Mouse (Mus musculus) fat pad, adult 2 months (tissue): Measurements from ENCODE around the gene Dock9.

ENCODE experiments used
- DNase-seq: peaks from one replicate; pipeline ENCODE4 v3.0.0-alpha.2; 2011; ENCODE audit warnings: low read depth, low spot score; ENCODE audit errors: extremely low read depth

Dock9 gene

DNA sequence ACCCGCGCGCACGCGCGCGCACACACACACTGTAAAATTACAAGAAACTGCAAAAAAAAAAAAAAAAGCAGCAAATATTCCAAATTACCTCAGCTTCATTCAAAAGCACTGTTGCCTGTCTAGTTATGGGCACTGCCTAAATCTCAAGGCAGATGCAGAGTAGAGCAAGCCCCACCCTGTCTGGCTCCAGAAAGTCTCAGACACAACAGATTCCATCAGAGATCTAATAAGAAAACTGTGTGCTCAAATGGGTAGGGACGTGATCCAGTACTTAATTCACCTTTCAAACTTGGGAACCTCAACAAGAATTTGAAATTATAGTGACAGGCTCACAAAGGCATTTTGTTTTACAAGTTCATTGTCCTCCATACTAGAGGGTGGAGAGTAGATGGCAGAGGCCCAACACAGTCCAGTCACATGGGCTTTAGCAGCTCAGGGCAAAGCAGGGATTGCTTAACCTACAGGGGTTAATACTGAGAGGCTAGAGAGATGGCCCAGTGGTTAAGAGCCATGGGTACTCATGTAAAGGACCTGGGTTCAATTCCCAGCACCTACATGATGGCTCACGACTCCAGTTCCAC lies 131.9 kb downstream of the Dock9 start:
- DNase-seq = no peak

- DNase-seq = no peak
Observed at GRCm38 (mm10) chr14:121663913-121664312, 133.7 kb downstream of the Dock9 start.

- no peak for DNase-seq
Observed at GRCm38 (mm10) chr14:121660918-121661317, 136.7 kb downstream of the Dock9 start.

- DNase-seq = no peak
Observed at GRCm38 (mm10) chr14:121660167-121660894, 137.3 kb downstream of the Dock9 start.

GRCm38 (mm10) chr14:121659061-121659824 lies 138.4 kb downstream of the Dock9 start:
- DNase-seq = no peak

DNA sequence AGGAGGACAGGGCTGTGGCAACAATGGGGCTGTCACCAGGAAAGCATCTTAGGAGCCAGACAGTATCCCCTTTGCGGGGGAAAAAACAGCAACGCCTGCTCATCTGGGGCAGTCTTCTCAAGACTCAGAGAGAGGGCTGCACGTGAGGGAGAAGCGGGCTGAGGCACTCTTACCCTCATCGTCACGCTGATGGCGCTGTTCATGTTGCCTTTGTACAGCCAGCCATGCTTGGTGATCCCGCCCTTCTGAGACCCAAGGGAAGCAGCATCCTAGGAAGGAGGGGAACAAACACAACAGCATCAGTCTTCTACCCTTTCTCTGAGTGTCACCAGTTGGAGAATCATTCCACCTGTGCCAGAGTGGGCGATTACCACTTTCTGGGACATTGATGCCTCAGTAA lies 139.1 kb downstream of the Dock9 start:
- DNase-seq = no peak

DNA sequence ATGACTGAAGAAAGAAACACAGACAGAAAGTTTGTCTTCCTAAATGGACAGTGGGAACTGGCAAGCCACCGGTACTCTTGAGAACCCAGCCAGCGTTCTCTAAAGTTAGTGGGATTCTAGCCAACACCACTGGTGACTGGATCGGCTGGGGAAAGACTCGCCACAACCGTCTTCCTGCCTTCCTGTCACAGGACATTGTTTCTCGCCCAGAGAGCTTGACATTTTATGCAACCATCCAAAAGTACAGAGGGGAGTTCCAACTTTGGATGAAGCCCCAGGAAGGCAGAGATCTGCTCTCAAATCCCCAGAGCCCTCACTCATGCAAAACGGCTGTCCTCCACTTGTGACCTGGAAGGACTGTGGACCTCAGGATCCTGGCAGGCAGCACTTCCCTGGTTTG lies 140.0 kb downstream of the Dock9 start:
- DNase-seq = no peak

DNA sequence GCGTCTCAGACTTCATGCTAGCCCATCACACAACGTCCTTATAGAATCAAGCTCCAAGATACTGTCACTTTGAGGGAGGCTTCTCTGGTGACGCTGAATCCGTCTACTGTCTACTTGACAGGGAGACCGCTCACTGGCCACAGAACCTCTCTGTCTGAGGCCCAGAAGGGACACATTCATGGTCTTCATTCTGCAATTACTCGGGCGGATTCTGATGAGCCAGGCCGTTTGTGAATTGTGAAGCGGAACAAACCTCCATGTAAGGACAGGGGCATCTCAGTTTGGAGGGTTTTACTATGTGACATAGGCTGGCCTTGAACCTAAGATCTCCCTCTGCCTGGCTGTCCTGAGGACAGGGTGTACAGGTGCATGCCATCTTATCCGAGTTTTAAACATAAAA lies 140.7 kb downstream of the Dock9 start:
- no peak for DNase-seq

DNA sequence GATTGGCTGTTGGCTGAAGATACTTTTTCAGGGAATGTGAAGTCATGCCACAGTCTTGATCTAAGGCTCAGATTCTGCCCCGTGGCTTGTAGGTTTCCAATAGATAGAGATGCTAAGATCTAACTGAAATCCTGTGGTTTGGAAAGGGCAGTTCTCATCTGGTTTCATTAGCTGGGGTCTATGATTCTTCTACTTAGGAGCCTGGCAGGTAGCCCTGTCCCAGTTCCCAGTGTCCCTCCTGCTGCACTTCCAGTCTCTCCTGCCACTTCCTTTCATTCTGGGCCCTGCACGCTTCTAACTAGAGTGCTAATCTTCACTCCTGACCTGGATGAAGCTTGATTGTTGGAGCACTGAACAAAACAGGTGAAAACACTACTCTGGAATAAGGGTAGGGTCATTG lies 142.7 kb downstream of the Dock9 start:
- no peak for DNase-seq

- no peak for DNase-seq
Observed at GRCm38 (mm10) chr14:121654416-121654967, 143.1 kb downstream of the Dock9 start.

GRCm38 (mm10) chr14:121653717-121654116 lies 143.9 kb downstream of the Dock9 start:
- no peak for DNase-seq

DNA sequence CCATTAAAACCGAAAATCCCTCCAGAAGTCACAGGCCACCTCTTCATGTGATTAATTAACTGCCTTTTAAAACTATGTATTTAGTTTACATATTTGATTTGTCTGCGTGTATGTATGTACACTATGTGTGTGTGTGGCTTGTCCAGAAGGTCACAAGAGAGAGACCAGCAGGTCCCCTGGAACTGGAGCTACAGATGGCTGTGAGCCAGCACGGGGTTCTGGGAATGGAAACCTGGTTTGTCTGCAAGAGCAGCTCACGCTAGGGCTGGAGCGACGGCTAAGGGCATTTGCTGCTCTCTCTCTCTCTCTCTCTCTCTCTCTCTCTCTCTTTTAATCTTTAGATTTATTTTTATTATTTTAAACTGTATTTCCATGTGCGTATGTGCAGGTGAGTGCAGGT lies 144.4 kb downstream of the Dock9 start:
- no peak for DNase-seq

DNA sequence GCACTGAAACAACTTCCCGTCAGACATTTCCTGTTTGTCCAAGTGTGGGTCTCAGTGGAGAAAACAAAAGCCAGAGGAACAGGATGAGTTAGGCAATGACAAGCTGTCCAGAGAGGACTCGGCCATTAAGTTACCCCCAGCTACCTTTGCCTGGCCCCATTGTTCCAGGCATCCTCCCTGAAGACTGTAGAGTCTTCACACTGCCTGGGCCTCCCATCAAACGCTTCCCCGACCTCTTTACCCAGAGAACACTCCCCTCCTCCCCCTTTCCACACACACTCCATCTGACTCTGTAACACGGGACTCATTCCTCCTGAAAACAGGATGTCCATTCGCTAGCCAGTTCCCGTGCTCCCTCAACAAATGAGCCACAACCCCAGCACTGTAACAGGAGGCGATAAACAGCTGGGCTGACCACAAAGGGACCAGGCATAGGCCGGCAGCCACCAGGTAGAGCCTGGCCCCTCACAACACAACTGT lies 149.0 kb downstream of the Dock9 start:
- DNase-seq = no peak

GRCm38 (mm10) chr14:121647693-121648092 lies 149.9 kb downstream of the Dock9 start:
- no peak for DNase-seq

GRCm38 (mm10) chr14:121646617-121647016 lies 151.0 kb downstream of the Dock9 start:
- no peak for DNase-seq

- DNase-seq = no peak
Observed at GRCm38 (mm10) chr14:121644302-121644701, 153.3 kb downstream of the Dock9 start.

DNA sequence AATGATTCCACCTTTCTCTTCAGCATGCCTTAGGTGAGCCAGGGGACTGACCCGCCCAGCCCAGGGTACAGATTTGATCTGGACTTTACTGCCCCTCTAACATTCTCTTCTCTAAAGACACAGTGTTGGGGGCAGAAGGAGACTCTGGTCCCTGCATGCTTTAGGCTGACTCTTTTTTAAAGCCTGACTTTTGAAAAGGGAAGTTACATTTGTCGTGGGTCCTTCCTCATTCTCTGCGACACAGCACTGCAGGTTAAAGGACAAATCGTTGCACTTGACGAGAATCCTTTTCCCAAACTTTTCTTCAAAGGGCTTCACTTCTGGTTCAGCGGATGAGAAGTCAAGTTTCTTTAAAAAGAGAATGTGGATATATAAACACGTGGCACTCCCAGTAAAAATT lies 156.4 kb downstream of the Dock9 start:
- DNase-seq = no peak

DNA sequence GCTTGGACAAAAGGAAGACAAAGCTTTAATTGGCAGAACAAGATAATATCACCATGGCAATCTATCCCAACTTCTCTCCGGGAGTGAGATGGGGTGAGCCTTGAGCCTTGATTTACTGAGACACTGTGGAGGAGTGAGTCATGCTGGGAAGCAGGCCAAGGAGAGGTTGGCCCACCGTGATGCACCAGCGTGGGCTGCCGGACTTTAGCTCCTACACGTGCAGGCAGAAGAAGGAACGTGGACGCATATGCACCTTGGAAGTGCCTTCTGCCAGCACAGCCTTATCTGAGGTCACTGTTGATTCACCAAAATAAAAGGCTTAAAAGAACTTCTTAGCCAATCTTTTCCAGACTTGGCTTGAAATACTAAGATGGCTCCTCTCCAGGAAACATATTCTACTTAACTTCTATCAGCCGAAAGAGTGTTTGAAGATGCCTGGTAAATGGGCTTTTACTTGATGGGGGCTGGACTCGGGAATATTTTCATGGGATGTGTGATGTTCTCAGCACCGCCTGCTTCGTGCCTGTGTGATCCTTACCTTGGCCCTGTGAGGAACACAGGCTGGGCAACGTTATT lies 160.6 kb downstream of the Dock9 start:
- no peak for DNase-seq

DNA sequence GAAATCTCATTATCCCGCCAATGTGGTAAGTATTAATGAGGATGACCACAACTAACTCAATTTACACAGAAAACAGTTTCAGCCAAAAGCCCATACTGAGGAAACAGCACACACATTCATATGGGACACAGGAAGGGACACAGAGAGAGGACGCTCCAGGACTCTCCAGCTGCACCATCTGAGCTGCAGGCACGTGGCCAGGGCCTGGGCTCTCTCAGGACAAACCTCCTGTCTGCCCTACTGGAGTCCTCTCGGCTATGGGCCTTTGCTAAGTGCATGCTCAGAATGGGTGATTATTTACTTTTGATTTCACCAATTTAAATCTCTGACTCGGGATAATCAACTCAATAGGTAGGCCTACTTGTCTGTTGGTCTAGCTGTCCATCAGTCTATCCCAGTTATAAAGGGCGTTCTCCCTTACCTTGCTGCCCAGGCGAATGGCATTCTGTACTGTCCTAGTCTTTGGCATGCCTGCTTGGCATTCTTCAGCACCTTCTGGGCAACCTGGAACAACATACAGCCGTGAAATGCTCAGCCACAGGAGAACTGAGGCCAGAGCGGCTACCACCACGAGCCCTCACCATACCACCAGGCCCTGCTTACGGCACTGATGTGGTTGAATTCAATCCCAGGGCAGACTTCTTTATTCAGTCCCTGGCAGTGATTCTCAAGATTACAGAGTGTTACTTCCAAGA lies 162.8 kb downstream of the Dock9 start:
- DNase-seq = no peak

DNA sequence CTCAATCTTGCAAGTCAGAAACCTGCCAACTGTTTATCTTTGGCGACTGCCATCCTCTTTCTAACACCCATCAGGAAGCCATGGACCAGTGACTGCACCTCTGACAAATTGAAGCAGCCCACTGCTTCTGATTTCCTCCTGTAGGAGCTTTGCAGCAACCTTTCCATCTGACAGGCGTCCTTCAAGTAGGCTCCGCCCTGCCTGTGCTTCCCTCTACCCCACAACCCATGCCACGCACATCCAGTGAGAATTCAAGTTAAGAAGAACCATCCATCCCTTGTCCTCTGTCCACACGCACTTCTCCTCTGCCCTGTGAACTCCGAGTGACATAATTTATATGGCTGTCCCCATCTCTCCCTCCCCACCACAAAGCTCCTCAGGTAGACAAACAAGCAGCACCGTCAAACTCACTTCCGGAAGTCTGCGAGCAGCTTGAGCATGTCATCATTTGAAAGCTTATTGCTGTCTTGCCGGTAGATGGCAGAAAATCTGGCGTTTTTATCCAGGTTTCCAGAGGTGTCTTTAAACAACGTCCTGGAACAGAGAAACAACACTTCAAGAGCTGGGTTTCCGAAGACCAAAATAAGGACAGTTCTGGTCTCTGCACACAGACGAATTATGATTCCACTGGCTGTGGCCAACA lies 163.4 kb downstream of the Dock9 start:
- DNase-seq = no peak
